Mouse (Mus musculus): ENCODE results near the gene Naif1.

DNA sequence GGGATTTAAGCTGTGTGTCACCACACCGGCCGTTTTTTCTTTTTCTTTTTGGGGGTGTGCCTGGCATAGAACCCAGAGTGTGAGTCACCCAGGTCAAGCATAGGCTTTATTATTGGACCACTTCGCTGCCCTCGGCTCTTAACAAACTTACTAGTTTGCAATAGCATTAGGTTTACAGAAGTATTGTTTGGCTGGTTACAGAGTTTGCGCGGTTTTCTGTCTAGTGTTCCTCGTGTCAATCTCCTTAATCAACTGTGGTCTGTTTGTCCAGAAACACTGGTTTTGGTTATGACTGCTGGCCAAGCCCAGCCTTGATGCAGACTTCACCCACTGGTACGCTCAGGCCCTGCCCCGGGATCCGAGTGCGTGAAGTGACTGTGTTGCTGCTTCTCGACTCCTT is 52.6 kb downstream of the Naif1 start:
- TF ChIP-seq GATA1 (IDR thresholded peaks at IDR 0.05; ENCODE audit: low read length) (no peak), TAL1 (IDR thresholded peaks at IDR 0.05; ENCODE audit: low read length) (no peak)
